Mouse (Mus musculus) gonadal fat pad, adult 2 months (tissue): ENCODE measurements at regions not wholly inside any gene's neighbourhood (a gene's known extent, or its start where the extent isn't known, plus 50 kb on each side); places are given as distances from the start of the nearest gene placed in this dataset.

Experiments
- DNase-seq: peaks from one replicate; pipeline ENCODE4 v3.0.0-alpha.2; 2012; ENCODE audit warnings: low read depth

DNA sequence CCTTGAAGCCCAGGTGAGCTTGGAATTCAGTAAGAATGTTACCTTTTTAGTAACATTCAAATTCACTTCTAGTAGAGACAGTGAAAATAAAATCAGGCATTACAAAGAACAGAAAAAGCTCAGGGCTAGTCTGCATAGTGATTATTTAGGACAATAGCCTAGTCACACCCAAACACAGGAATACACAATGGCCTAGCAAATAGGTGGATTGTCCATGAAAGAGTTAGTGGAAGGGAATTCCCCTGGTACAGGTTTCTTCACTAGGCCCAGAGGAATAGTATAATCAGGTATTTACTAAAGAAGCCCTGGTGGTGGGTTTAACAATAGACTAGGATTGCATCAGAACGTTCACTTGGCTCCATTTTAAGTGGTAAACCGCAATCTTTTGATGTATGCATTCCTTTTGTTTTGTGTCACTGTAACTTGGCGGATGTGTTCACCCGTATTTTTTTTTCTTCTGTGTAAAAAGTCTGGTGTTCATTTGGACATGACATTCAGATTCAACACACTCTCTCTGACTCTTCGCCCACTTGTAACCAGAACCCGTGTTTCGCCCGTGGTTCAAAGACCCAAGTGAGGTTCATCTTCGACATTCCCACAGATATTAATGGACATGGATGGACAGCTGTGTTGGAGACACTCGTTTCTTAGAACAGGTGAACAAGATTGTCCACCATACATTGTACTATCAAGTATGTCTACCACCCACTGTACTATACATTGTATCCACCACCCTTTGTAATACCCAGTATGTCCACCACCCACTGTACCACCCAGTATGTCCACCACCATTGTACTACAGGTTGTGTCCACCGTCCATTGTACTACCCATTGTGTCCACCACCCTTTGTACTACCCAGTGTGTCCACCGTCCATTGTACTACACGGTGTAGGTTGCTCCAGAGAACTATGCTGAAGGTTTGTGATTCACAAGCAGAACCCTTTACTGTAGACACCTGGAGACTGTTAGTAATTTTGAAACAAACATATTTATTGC lies 146.9 kb upstream of the Negr1 start:
- DNase-seq: no peak

DNA sequence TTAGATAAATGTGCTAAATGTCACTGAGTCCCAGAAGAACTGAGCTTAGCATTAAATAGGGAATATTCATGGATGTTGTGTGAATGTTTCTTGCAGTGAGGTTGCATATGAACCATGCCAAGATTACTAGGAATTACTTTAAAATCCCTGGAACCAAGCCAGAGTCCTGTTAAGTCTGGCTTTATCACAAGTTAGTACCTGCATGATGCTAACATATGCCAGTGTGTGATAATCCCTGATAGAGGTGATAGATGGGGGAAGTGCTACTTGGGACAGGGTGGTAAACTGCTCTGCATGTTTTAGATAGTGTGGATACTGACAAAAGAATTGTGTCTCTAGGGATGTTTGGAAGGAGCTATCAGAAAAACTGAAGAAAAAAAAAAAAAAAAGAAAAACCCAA lies 143.5 kb upstream of the Negr1 start:
- no peak for DNase-seq

DNA sequence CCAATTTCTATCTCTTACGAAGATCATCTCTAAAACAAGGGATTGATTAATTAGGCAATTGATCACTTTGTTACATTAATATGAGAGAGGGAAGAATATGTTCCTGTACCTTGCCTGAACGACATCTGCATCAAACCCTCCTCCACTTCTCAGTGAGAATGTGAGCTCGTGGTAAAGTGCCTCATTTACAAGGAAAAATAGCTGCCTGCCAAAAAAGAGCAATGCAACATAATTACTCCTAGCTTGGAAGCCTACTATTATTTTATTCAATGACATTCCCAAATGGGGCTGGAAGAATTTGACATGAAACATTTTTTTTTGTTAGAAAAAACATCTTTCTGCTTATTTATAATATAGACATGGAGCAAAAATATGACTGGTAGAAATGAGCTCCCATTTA lies 138.5 kb upstream of the Negr1 start:
- DNase-seq: no peak

GRCm38 (mm10) chr3:156455042-156455441 lies 106.6 kb upstream of the Negr1 start:
- no peak for DNase-seq

DNA sequence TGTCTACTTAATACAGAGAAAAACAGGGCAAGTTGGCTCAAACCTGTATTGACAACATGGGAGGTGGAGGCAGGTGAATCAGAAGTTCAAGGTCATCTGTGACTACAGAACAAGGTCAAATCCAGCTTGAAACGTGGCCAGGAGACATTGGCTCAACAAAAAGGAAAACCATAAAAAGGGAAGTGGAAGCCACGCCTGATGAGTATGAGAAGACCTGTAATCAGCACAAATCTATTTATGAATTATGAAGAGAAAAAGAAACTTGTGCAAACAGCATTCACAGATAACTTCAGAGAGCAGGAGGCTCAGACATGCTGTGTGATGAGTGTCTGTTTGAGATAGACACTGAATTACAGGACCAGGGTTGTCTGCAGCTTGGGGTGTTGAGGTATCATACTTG lies 98.3 kb upstream of the Negr1 start:
- no peak for DNase-seq

- DNase-seq: no peak
Observed at GRCm38 (mm10) chr3:156465601-156466000, 96.0 kb upstream of the Negr1 start.

DNA sequence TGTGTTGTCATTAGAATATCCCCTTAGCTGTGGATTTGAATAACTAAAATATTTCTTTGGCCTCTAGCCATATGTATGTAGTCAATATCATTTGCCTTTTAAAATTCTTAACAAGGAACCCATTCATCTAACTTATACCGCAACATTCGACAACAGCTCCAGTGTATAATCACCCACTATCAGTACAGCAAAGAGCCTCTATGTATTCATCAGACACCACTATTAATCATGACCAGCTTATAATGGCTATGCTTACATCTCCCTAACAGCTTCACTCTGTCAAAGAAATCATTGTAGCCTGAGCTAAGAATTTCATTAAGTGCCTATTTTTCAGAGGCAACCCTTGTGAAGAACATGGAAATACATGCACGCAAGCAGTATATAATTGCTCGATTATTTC lies 88.9 kb upstream of the Negr1 start:
- no peak for DNase-seq
